Mouse (Mus musculus) liver, embryonic 14.5 days (tissue): ENCODE results near the gene Gm6993. TPM values are rescaled to one million over a fixed set of nuclear protein-coding genes. Genes with fewer than 3 reads are reported as not detected.

Experiments used
- ATAC-seq: fragments of 200-750 bp; cut with Nextera tagmentation; 2 replicates; pipeline ENCODE4 v1.8.0; 2017; ENCODE audit warnings: moderate number of reproducible peaks, mild to moderate bottlenecking, moderate library complexity; ENCODE audit not compliant: insufficient read depth
- DNase-seq, 3 experiments: peaks; one replicate each; pipeline ENCODE4 v3.0.0-alpha.2; 2012 to 2013; ENCODE audit warnings: low read depth in 3 of 3, low spot score in 3 of 3
- H3K27ac ChIP-seq: fragments of 300-500 bp; sonication (generic); 2 replicates; pipeline ENCODE4 v1.5.1; 2014; ENCODE audit warnings: moderate library complexity, mild to moderate bottlenecking, control low read depth, inconsistent platforms
- H3K27me3 ChIP-seq: fragments of 300-500 bp; sonication (generic); 2 replicates; pipeline ENCODE4 v1.6.1; 2014; ENCODE audit warnings: mild to moderate bottlenecking, low read length, moderate library complexity; ENCODE audit not compliant: control insufficient read depth, insufficient read depth
- H3K36me3 ChIP-seq: fragments of 300-500 bp; sonication (generic); replicated peaks from 2 replicates; pipeline ENCODE4 v1.6.1; 2014; ENCODE audit warnings: low read depth; ENCODE audit not compliant: control insufficient read depth, insufficient read depth
- H3K4me1 ChIP-seq, 2 experiments: fragments of 200-500 bp in 1 of 2; fragments of 300-500 bp in 1 of 2; sonication (generic) in 1 of 2; replicated peaks; 2 replicates each; pipeline ENCODE4 v1.6.1; 2012 to 2014; ENCODE audit warnings: antibody characterized with exemption in 1 of 2, inconsistent platforms in 1 of 2, low read length in 1 of 2; ENCODE audit not compliant: control insufficient read depth in 2 of 2, insufficient read depth in 2 of 2
- H3K4me2 ChIP-seq: fragments of 300-500 bp; sonication (generic); 2 replicates; pipeline ENCODE4 v1.6.1; 2014; ENCODE audit warnings: low read depth, mild to moderate bottlenecking, control low read depth, moderate library complexity
- H3K4me3 ChIP-seq, 2 experiments: fragments of 200-500 bp in 1 of 2; fragments of 300-500 bp in 1 of 2; sonication (generic) in 1 of 2; 2 replicates each; pipeline ENCODE4 v1.5.1; 2012 to 2014; ENCODE audit warnings: low read depth in 2 of 2, low read length in 2 of 2, mild to moderate bottlenecking in 2 of 2, control low read depth in 1 of 2, inconsistent platforms in 1 of 2, moderate library complexity in 1 of 2; ENCODE audit not compliant: insufficient read depth in 1 of 2
- H3K9ac ChIP-seq: fragments of 300-500 bp; sonication (generic); replicated peaks from 2 replicates; pipeline ENCODE4 v1.6.1; 2014; ENCODE audit warnings: mild to moderate bottlenecking, control low read depth, moderate library complexity
- H3K9me3 ChIP-seq: fragments of 300-500 bp; sonication (generic); 2 replicates; pipeline ENCODE4 v1.6.1; 2016; ENCODE audit warnings: low read length, mixed read lengths; ENCODE audit not compliant: control insufficient read depth
- CTCF ChIP-seq: IDR thresholded peaks from 2 replicates; pipeline ENCODE4 v1.5.1; 2016; ENCODE audit warnings: antibody characterized with exemption, low read depth, control low read depth
- EP300 ChIP-seq: IDR thresholded peaks from 2 replicates; pipeline ENCODE4 v1.6.1; 2016; ENCODE audit warnings: antibody characterized with exemption, low read depth
- WGBS: fragments of 180-500 bp; shearing (Covaris S2); extraction: QIAGEN DNeasy Blood & Tissue Kit; methylation state at CpG from one replicate; pipeline ENCODE4 v1.1.7; 2014; ENCODE audit not compliant: insufficient replicate concordance; 5-methylcytosine and 5-hydroxymethylcytosine counted together
- polyA plus RNA-seq, 2 experiments: library from polyadenylated mRNA; depleted of rRNA in 1 of 2; stranded (reverse) in 1 of 2; unstranded in 1 of 2; fragments of >200 nt; fragmentation: Nextera tagmentation in 1 of 2; extraction: Ambion mirVana in 1 of 2; gene quantifications; 2 replicates each; pipeline versions ENCODE4 v1.2.1 to v1.2.3; 2012 to 2014

The Gm6993 gene
- polyA plus RNA-seq, 2 experiments, result not detected

DNA sequence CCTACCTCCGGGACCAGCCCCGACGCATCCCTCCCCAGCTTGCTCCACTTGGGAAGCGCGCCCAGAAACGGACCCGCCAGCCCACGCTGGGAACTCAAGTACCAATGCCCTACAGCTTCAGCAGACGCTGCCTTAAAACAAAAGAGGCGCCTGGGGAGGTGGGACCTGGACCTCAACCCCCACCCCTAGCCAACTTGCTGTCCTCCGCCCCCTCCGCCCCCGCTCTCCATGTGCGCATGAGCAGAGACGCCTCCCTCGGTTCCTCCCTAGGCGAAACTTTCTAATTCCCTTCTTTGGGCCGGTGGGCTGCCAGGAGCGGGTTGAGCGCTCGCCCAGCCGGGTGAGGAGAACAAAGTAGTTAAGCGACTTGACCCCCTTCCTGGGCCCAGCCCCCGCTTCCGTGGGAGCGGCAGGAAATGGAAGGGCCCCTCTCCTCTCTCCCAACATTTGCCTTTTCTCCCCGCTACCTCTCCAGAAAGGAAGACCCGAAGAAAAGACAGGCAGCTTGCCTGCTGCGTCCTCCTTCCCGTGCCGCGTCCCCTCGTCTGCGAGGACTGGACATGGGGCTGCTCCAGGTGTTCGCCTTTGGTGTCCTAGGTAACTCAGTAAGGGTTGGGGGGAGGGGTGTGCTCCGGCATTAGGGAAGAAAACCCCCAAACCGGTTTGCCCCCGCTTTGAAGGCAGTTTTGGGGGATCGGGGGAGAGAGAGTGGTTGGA is 24.6 kb downstream of the Gm6993 start, which contains the start of gene Lamb1:
Lamb1 (plus strand) TSS at position 230 of the 717 bp plus-strand sequence.
- peak within 1 kb of the TSS; percentile 47 for H3K4me2 ChIP-seq
- WGBS, result 2% methylated on average over 38 of the region's 39 CpGs
- no peak within 1 kb of the TSS for H3K27ac ChIP-seq
- no peaks in the 10 kb centered on the region for H3K4me1 ChIP-seq
- H3K36me3 ChIP-seq, result no peaks in the 10 kb centered on the region
- H3K4me3 ChIP-seq, result peak within 1 kb of the TSS; percentile 20 to 42
- no peak for TF ChIP-seq CTCF
- no peak for TF ChIP-seq EP300
- DNase-seq (no peak), ATAC-seq (no peak)
- H3K9me3 ChIP-seq, result no peaks in the 10 kb centered on the region
- H3K9ac ChIP-seq, result no peak within 1 kb of the TSS
- H3K27me3 ChIP-seq, result peaks cover 28% of the 10 kb centered on the region

- Histone ChIP-seq H3K36me3 (no peaks in the 10 kb centered on the region), H3K9me3 (no peaks in the 10 kb centered on the region), H3K4me1 (no peaks in the 10 kb centered on the region), H3K27me3 (peaks cover 28% of the 10 kb centered on the region), H3K4me2 (peak overlapping the region; percentile 47), H3K27ac (no peak overlapping the region), H3K9ac (no peak overlapping the region), H3K4me3 (peak overlapping the region; percentile 20 to 42)
- TF ChIP-seq CTCF (no peak), EP300 (no peak)
- DNase-seq (no peak), ATAC-seq (no peak)
- 2% methylated on average over 50 of the region's 50 CpGs for WGBS
Measured at GRCm38 (mm10) chr12:31265722-31266431, 25.3 kb downstream of the Gm6993 start.

GRCm38 (mm10) chr12:31266686-31267085 is 26.1 kb downstream of the Gm6993 start:
- no peak overlapping the region for H3K9ac ChIP-seq
- no peak for TF ChIP-seq EP300
- no peak for TF ChIP-seq CTCF
- DNase-seq (no peak), ATAC-seq (no peak)
- 0 out of 4 replicates have a peak, but pooled peaks cover 0 to under 1% of the 10 kb centered on the region in 2 experiments for H3K4me1 ChIP-seq
- H3K4me2 ChIP-seq, result no peak overlapping the region
- H3K9me3 ChIP-seq, result no peaks in the 10 kb centered on the region
- no peaks in the 10 kb centered on the region for H3K36me3 ChIP-seq
- no peak overlapping the region for H3K4me3 ChIP-seq
- H3K27me3 ChIP-seq, result peaks cover 28% of the 10 kb centered on the region
- WGBS, result 9% methylated on average over 15 of the region's 15 CpGs
- H3K27ac ChIP-seq, result no peak overlapping the region

DNA sequence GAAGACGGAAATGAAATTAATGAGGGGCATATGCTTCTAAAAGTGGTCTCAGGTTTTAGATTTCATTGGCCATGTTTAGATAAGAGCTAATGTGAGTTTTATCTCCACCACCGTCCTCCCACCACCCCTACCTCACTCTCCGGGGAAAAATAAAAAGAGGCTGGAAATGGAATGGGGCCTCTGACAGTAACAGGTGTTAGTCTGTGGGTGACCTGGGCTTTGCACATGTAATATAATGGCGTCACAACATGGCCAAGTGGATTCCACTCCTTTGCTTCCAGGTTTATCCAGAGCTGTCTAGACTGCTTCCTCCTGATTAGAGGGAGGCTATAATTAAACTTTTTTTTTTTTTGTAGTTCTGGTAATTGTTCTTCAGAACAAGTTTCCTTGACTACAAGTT is 26.8 kb downstream of the Gm6993 start:
- no peak for ATAC-seq
- Histone ChIP-seq H3K27me3 (peaks cover 28% of the 10 kb centered on the region), H3K4me3 (no peak overlapping the region), H3K9me3 (no peaks in the 10 kb centered on the region), H3K4me2 (no peak overlapping the region), H3K9ac (no peak overlapping the region), H3K4me1 (peaks cover 0 to 2% of the 10 kb centered on the region in 2 experiments; a peak in 1 of 4 replicates), H3K36me3 (no peaks in the 10 kb centered on the region), H3K27ac (no peak overlapping the region)
- TF ChIP-seq CTCF (no peak), EP300 (no peak)
- WGBS, result 41% methylated on average over 4 of the region's 4 CpGs
- DNase-seq, result no peak

DNA sequence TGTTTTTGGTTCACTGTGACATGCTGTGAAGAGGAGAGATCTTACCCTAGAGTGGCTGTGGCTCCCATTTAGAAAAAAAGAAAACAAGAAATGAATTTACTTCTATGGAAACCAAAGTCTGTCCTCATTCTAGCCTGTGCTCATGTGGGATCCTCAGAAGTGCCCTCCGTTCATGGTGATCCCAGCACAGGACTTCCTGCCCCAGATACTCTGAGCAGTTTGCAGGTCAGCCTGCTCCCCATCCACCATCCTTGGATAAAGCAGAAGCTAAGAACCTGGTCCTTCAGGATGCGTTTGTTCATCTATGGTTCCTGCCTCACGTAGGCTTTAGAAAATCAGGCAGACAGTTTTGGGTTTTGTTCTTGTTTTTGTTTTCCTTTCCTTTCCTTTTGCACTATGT is 27.7 kb downstream of the Gm6993 start:
- H3K9ac ChIP-seq, result no peak overlapping the region
- TF ChIP-seq CTCF (no peak), EP300 (no peak)

More for the DNA sequence above, 27.7 kb downstream of the Gm6993 start:
- no peak overlapping the region for H3K4me3 ChIP-seq
- ATAC-seq, result no peak
- peaks cover 28% of the 10 kb centered on the region for H3K27me3 ChIP-seq
- H3K9me3 ChIP-seq, result no peaks in the 10 kb centered on the region
- 45% methylated on average over 3 of the region's 3 CpGs for WGBS
- peaks cover 0 to 2% of the 10 kb centered on the region in 2 experiments; a peak in 1 of 4 replicates for H3K4me1 ChIP-seq
- no peak overlapping the region for H3K27ac ChIP-seq
- no peak overlapping the region for H3K4me2 ChIP-seq
- H3K36me3 ChIP-seq, result no peaks in the 10 kb centered on the region
- DNase-seq, result no peak
